Mouse (Mus musculus): ENCODE measurements at regions not wholly inside any gene's neighbourhood (a gene's known extent, or its start where the extent isn't known, plus 50 kb on each side); places are given as distances from the start of the nearest gene placed in this dataset.

DNA sequence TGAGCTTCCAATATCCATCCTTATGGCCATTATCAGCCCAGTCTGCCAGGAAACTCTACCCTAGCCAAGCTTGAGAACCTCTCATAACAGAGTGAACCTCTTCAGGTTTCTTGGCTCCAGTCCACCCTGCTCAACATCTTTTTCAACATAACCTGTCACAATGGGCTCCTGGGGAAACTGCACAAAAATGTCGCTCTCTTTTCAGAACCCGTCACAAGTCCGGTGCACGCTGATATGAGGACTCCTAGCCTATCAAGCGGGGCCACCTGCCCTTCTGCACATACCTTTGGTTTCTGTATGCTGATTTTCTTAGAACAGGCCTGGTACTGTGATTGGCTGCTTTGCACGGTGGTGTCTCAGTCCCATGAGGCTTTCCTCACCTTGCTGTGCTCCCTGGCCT, 216.9 kb downstream of the Pik3r1 start:
- TF ChIP-seq GATA1 (IDR thresholded peaks at IDR 0.05; ENCODE audit: low read length) (peak; percentile 98), TAL1 (IDR thresholded peaks at IDR 0.05; ENCODE audit: low read length) (peak; percentile 99)
